Mouse (Mus musculus) stomach, embryonic 15.5 days (tissue): ENCODE results near the gene Snrnp70. TPM values are rescaled to one million over a fixed set of nuclear protein-coding genes. Genes with fewer than 3 reads are reported as not detected.

ENCODE experiments used
- ATAC-seq: fragments of 200-750 bp; cut with Nextera tagmentation; 2 replicates; pipeline ENCODE4 v1.8.0; 2017; ENCODE audit warnings: low read depth, moderate number of reproducible peaks, moderate TSS enrichment; ENCODE audit not compliant: insufficient read depth, low FRiP score
- H3K27ac ChIP-seq: fragments of 300-500 bp; sonication (generic); 2 replicates; pipeline ENCODE4 v1.5.1; 2015; ENCODE audit warnings: mild to moderate bottlenecking, inconsistent platforms
- H3K27me3 ChIP-seq: fragments of 300-500 bp; sonication (generic); replicated peaks from 2 replicates; pipeline ENCODE4 v1.6.1; 2015; ENCODE audit warnings: inconsistent platforms
- H3K36me3 ChIP-seq: fragments of 300-500 bp; sonication (generic); 2 replicates; pipeline ENCODE4 v1.6.1; 2015; ENCODE audit warnings: inconsistent platforms
- H3K4me1 ChIP-seq: fragments of 300-500 bp; sonication (generic); 2 replicates; pipeline ENCODE4 v1.6.1; 2015; ENCODE audit warnings: inconsistent platforms
- H3K4me2 ChIP-seq: fragments of 300-500 bp; sonication (generic); 2 replicates; pipeline ENCODE4 v1.6.1; 2015; ENCODE audit warnings: mild to moderate bottlenecking, inconsistent platforms
- H3K4me3 ChIP-seq: fragments of 300-500 bp; sonication (generic); replicated peaks from 2 replicates; pipeline ENCODE4 v1.5.1; 2015; ENCODE audit warnings: inconsistent platforms
- H3K9ac ChIP-seq: fragments of 300-500 bp; sonication (generic); 2 replicates; pipeline ENCODE4 v1.6.1; 2015; ENCODE audit warnings: inconsistent platforms
- H3K9me3 ChIP-seq: fragments of 300-500 bp; sonication (generic); 2 replicates; pipeline ENCODE4 v1.6.1; 2016; ENCODE audit warnings: inconsistent platforms
- WGBS: fragments of 180-500 bp; shearing (Covaris S2); methylation state at CpG from one replicate; pipeline ENCODE4 v1.1.7; 2015; 5-methylcytosine and 5-hydroxymethylcytosine counted together
- polyA plus RNA-seq: library from polyadenylated mRNA; unstranded; fragments of >200 nt; fragmentation: Nextera tagmentation; extraction: Ambion mirVana; gene quantifications from 2 replicates; pipeline ENCODE4 v1.2.1, GENCODE M21; 2015

The Snrnp70 gene
- polyA plus RNA-seq, 1 experiment from 2014 or later: 247 TPM

DNA sequence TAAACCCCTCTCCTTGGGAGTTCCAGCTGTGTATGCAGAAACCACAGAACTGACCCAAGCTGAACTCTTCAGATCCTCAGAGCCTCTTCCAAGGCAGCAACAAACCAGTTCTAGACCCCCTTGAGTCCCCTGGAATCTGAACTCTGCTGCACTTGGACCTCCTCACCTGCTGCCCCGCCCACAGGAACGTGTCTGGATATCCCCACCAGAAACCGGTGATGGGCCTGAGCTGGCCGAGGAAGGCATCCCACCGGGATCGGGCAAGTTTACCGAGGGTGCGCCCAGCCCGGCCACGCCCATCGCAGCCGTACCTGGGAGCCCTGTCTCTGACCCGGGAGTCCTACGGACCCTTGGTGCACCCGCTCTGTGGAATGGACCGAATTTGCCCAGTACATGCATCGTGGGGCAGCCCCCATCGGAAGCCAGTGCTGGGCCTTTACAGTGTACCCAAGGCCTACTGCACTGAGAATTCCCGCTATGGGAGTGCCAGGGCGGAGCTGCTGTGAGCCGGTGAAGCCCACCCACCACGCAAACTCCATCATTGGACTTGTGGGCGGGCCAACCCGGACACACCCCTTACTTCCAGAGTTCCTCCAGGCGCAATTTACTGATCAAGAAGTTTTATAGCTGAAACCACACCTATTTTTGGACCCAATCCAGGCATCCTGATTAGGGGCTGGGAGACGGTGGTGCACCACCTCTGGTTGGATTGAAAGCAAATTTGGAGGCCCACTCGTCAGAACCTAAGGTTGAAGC is 24.5 kb upstream of the Snrnp70 start:
- 14% methylated on average over 27 of the region's 27 CpGs for WGBS
- H3K27ac ChIP-seq: no peak overlapping the region
- H3K27me3 ChIP-seq: peaks cover 32% of the 10 kb centered on the region
- H3K36me3 ChIP-seq: peaks cover 36% of the 10 kb centered on the region
- peaks cover 22% of the 10 kb centered on the region for H3K4me1 ChIP-seq
- H3K9ac ChIP-seq: no peak overlapping the region
- H3K4me2 ChIP-seq: no peak overlapping the region
- no peak overlapping the region for H3K4me3 ChIP-seq
- no peaks in the 10 kb centered on the region for H3K9me3 ChIP-seq
- 0 out of 2 replicates have a peak, but pooled peaks have one; percentile 16 for ATAC-seq

DNA sequence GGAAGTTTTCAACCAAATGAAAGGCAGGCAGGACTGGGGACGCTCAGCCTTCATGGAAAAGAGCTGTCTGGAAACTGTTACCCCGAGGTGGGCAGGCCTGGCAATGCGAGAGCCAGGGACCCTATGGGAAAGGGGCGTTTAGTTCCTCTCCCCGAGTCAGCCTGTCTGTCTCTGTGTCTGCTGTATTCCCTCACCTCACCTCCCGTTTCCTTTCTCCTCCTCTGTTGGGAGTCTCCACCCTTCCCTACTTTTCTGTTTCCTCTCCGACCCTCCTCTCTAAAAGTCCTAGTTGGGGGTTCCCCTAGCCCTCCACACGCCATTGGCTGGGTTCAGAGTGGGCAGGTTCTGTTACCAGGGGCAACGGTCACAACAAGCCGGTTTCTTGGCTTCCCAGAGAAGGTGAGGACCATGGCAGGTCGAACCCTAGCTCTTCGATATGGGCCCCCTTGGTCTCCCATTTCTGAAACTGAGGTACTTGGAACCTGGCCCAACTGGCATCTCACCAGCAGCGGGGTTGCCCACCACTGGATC is 22.5 kb upstream of the Snrnp70 start:
- Histone ChIP-seq H3K4me2 (peak overlapping the region; percentile 1; the same call in 1 of the 2 replicates), H3K36me3 (peaks cover 17% of the 10 kb centered on the region), H3K4me3 (no peak overlapping the region), H3K9ac (no peak overlapping the region), H3K27me3 (peaks cover 49% of the 10 kb centered on the region), H3K9me3 (no peaks in the 10 kb centered on the region), H3K27ac (no peak overlapping the region), H3K4me1 (peaks cover 41% of the 10 kb centered on the region)
- 8% methylated on average over 13 of the region's 13 CpGs for WGBS
- ATAC-seq: no peak

DNA sequence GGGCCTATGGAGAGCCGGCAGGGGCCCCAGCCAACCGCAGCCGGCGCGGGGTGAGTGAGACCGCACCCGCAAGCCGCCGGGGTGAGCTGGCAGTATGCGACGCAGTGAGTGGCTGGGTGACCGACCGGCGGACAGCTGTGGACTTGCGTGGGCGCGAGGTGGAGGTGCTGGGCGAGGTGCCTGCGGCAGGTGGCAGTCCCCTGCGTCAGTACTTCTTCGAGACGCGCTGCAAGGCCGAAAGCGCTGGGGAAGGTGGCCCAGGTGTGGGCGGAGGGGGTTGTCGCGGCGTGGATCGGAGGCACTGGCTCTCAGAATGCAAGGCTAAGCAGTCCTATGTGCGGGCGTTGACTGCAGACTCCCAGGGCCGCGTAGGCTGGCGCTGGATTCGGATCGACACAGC is 20.1 kb upstream of the Snrnp70 start:
- no peak overlapping the region for H3K27ac ChIP-seq
- H3K4me1 ChIP-seq: peaks cover 42% of the 10 kb centered on the region
- H3K36me3 ChIP-seq: no peaks in the 10 kb centered on the region
- H3K27me3 ChIP-seq: peaks cover 65% of the 10 kb centered on the region
- no peak for ATAC-seq
- H3K4me3 ChIP-seq: peak overlapping the region; percentile 12; the same call in 1 of the 2 replicates
- H3K4me2 ChIP-seq: peak overlapping the region; percentile 39
- 26% methylated on average over 37 of the region's 37 CpGs for WGBS
- no peak overlapping the region for H3K9ac ChIP-seq
- H3K9me3 ChIP-seq: no peaks in the 10 kb centered on the region

DNA sequence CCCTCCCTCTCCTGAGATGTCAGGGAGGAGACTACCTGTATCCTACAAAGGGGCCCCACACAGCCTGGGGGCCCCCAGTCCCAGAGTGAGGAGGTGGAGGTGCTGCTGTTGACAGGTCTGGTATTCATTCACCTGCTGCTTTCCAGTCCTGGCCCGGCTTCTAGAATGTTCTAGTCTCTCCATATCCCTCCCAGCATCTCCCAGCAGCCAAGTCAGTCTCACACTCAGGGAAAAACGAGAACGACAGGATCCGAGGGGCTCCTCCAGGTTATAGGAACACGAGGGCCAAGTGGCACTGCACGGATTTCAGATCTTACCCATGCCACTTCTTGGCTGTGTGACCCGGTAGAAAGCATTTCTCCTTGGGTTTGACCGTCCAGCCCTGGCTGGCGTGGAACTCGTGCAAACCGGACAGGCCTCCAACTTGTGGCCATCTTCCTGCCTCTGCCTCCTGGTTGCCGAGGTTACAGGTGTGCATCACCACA is 19.2 kb upstream of the Snrnp70 start:
- WGBS: 54% methylated on average over 12 of the region's 12 CpGs
- H3K9ac ChIP-seq: no peak overlapping the region
- H3K4me2 ChIP-seq: peak overlapping the region; percentile 97
- no peak overlapping the region for H3K4me3 ChIP-seq
- no peaks in the 10 kb centered on the region for H3K36me3 ChIP-seq
- peaks cover 73% of the 10 kb centered on the region for H3K27me3 ChIP-seq
- H3K4me1 ChIP-seq: peaks cover 38% of the 10 kb centered on the region
- ATAC-seq: no peak
- H3K27ac ChIP-seq: no peak overlapping the region
- no peaks in the 10 kb centered on the region for H3K9me3 ChIP-seq

DNA sequence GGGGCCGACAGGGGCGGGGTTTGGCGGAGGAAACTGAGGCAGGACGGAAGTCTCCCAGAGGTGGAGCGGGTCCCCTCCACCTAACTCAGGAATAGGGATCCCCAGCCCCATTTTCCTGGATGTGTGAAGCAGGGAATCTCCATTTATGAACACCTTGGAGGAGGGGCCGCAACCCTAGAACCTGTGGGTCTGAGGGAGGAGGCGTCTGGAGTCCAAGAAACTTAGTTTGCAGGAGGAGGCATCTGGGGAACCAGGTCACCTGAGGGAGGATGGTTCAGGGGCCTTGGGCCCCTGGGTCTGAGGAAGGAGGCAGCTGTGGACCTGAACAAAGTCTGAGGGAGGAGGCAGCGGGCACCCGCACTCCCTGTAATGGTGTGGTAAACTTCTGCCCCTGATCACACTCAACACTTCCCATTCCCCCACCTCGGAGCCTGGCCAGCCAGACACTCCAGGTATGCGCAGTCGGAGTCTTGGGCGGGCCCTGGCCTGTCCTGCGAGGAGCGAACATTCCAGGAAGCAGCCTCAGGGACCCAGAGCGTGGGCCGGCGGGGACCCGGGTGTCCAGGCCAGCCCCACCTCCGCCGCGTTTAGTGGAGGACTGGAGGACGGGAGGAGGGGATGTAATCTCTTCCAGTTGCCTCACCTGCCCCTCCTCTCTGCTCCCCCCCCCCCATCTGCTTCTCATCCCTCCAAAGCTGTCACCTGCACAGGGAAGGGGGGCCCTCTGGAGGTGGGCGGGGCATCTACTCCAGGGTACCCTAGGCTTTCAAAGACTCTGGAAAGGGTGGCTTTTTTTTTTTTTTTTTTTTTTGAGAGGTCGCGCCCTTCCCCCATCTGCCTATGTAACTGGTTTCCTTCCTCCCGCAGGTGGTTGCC is 18.6 kb upstream of the Snrnp70 start:
- H3K27ac ChIP-seq: peak overlapping the region; percentile 67

DNA sequence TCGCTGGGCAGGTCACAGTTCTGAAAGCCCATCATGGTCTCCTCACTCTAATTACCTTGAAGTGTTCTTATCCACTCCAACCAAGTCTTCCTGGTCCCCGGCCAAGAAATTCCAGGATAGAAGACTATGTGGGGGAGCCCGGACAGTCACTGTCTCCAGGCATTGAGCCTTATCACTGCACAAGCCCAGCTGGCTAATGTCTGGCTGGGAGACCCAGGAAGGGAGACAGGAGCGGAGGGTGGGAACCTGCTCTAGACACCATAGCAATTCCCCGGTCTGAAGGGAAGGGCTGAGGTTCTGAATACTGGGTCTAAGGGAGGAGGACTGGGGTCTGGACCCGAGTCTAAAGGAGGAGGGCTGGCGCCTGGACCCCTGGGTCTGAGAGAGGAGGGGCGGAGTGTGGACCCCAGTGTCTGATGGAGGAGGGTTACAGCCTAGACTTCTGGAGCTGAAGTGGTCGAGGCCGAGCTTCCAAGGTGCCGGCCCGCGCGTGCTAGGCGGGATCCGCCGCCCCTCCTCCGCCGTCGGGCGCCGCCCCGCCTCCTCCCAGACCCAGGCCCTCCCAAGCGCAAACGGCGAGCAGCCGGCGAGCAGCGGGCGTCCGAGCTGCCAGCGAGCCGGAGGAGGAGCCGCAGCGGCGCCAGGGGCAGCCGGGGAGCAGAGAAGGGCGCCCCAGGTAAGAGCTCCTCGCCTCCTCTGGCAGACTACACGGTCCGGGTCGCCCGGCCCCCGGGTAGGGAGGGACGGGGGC is 17.7 kb upstream of the Snrnp70 start, which contains the start of gene Ntf5:
Ntf5 (plus strand) TSS at position 583 of the 751 bp plus-strand sequence.
- Histone ChIP-seq H3K4me2 (peak within 1 kb of the TSS; percentile 97), H3K4me3 (peak within 1 kb of the TSS; percentile 57), H3K36me3 (no peaks in the 10 kb centered on the region), H3K27me3 (peaks cover 79% of the 10 kb centered on the region), H3K27ac (peak within 1 kb of the TSS; percentile 67), H3K9ac (peak within 1 kb of the TSS; percentile 54), H3K9me3 (no peaks in the 10 kb centered on the region), H3K4me1 (peaks cover 38% of the 10 kb centered on the region)
- 2% methylated on average over 42 of the region's 45 CpGs for WGBS
- peak; percentile 40 for ATAC-seq

More for the DNA sequence above, 18.6 kb upstream of the Snrnp70 start:
- Histone ChIP-seq H3K36me3 (no peaks in the 10 kb centered on the region), H3K4me1 (peaks cover 38% of the 10 kb centered on the region), H3K9ac (peak overlapping the region; percentile 54), H3K9me3 (no peaks in the 10 kb centered on the region), H3K4me2 (peak overlapping the region; percentile 97), H3K27me3 (peaks cover 80% of the 10 kb centered on the region), H3K4me3 (peak overlapping the region; percentile 57)
- 1% methylated on average over 27 of the region's 27 CpGs for WGBS
- peak; percentile 25; the same call in 1 of the 2 replicates for ATAC-seq

DNA sequence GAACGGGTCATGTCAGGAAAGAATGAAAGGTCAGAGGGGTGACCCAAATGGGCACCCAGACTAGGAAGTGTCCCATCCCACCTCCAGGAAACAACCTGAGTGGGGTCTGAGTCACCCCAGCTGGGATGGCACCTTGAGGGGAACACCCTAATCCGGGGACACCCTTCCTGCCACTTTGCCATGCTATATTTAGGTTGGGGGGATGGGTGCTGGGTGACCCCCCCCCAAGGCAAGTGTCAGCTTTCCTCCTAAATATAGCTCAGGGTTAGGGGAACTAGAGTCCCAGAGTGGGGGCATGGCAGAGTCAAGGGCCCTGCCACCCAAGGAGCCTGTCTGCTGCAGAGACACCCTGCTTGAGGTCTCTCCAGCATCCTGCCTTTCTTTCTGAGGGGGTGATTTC is 16.9 kb upstream of the Snrnp70 start:
- ATAC-seq: no peak
- WGBS: 68% methylated on average over 2 of the region's 2 CpGs
- Histone ChIP-seq H3K9ac (no peak overlapping the region), H3K4me3 (no peak overlapping the region), H3K27me3 (peaks cover 81% of the 10 kb centered on the region), H3K4me1 (peaks cover 31% of the 10 kb centered on the region), H3K4me2 (no peak overlapping the region), H3K9me3 (no peaks in the 10 kb centered on the region), H3K36me3 (no peaks in the 10 kb centered on the region), H3K27ac (no peak overlapping the region)

DNA sequence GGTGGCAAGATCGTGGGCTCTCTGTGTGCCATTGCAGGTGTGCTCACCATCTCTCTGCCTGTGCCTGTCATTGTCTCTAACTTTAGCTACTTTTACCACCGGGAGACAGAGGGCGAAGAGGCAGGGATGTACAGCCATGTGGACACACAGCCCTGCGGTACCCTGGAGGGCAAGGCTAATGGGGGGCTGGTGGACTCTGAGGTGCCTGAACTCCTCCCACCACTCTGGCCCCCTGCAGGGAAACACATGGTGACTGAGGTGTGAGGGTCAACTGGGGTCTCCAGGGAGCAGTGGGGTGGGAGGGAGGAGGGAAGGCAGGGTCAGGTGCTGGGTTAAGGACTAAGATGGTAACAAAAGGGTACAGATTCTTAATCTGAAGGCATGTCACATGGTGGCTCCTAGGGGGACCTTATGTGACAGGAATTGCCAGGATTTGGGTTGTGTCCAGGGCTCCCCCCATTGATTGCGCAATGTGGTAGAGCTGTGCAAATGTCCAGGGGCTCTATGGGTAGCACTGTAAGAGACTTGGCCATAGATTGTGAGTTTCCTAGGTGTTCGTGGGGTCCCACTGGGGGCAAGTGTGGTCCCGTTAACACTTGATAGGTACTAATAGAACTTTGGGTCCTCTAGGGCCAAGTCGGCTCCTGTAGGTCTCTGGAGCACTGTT is 14.1 kb upstream of the Snrnp70 start:
- 85% methylated on average over 8 of the region's 8 CpGs for WGBS
- no peak for ATAC-seq

DNA sequence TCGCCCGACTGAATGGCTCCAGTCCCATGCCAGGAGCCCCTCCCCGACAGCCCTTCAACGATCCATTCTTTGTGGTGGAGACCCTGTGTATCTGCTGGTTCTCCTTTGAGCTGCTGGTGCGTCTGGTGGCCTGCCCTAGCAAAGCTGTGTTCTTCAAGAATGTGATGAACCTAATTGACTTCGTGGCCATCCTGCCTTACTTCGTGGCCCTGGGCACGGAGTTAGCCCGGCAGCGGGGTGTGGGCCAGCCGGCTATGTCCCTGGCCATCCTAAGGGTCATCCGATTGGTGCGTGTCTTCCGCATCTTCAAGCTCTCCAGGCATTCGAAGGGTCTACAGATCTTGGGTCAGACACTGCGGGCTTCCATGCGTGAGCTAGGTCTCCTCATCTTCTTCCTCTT is 13.4 kb upstream of the Snrnp70 start:
- Histone ChIP-seq H3K9me3 (no peaks in the 10 kb centered on the region), H3K4me1 (peaks cover 26% of the 10 kb centered on the region), H3K27ac (no peak overlapping the region), H3K4me3 (no peak overlapping the region), H3K36me3 (no peaks in the 10 kb centered on the region), H3K9ac (no peak overlapping the region), H3K27me3 (peaks cover 77% of the 10 kb centered on the region), H3K4me2 (no peak overlapping the region)
- ATAC-seq: no peak
- WGBS: 86% methylated on average over 17 of the region's 17 CpGs

More for the DNA sequence above, 14.1 kb upstream of the Snrnp70 start:
- Histone ChIP-seq H3K4me2 (no peak overlapping the region), H3K4me1 (peaks cover 32% of the 10 kb centered on the region), H3K27me3 (peaks cover 83% of the 10 kb centered on the region), H3K9me3 (no peaks in the 10 kb centered on the region), H3K4me3 (no peak overlapping the region), H3K9ac (no peak overlapping the region), H3K27ac (no peak overlapping the region), H3K36me3 (no peaks in the 10 kb centered on the region)

DNA sequence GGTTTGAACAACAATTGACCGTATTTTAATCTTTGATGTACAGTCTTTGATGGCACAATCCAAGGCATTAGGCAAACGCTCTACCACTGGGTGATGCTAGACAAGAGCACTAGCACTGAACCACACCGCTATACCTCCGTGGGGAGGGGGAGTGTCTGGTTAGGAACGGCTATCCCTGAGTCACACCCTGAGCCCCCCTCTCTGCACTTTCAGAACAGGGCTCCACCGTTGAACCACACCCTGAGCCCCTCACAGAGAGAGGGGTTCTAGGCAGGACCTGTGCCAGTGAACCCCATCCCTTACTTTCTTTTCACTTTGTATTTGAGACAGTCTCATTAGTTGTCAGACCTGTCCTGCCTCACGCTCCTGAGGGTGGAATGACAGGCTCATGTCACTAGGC is 12.8 kb upstream of the Snrnp70 start:
- Histone ChIP-seq H3K4me3 (no peak overlapping the region), H3K27me3 (peaks cover 73% of the 10 kb centered on the region), H3K36me3 (no peaks in the 10 kb centered on the region), H3K4me2 (no peak overlapping the region), H3K9me3 (no peaks in the 10 kb centered on the region), H3K9ac (no peak overlapping the region), H3K4me1 (peaks cover 20% of the 10 kb centered on the region), H3K27ac (no peak overlapping the region)
- no peak for ATAC-seq
- WGBS: 64% methylated on average over 7 of the region's 7 CpGs

DNA sequence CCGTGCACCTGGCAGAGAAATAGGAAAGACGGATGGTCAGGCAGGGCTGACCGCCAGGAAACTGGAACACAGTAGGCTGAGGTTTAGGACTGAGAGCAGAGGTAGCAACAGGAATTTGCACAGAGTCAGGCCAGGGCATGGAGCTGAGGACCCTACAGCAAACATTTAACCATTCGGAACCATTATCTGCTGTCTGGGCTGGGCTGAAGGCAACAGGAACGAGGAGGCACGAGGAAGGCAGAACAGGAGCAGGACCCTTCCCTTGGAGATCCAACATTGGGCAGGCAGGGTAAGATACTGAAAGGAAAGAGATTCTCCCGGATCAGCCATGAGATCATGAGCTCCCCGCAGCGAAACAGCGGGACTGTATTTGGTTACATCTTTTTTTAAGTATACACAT is 12.3 kb upstream of the Snrnp70 start:
- Histone ChIP-seq H3K36me3 (no peaks in the 10 kb centered on the region), H3K27ac (no peak overlapping the region), H3K27me3 (peaks cover 68% of the 10 kb centered on the region), H3K4me1 (peaks cover 16% of the 10 kb centered on the region), H3K9ac (no peak overlapping the region), H3K4me2 (no peak overlapping the region), H3K4me3 (no peak overlapping the region), H3K9me3 (no peaks in the 10 kb centered on the region)
- ATAC-seq: no peak
- WGBS: 75% methylated on average over 10 of the region's 10 CpGs
